18 mouse cellular contexts compared by ENCODE assay signal in genomic region chr10:24636986-24637385, GRCm38 (mm10). TPM values are rescaled to one million over a fixed set of nuclear protein-coding genes. Genes with fewer than 3 reads are reported as not detected.
DNase-seq lines count a peak whose midpoint lies in the region; ATAC-seq lines count a peak whose summit lies in the region.
"Had no signal": no experiment of that assay in that cellular context is flagged by ENCODE, and none has a peak within 500 bp of the region (broad histone marks: within the 10 kb centered on the region; RNA-seq: fewer than 3 reads in every experiment).

No protein-coding gene starts in this region.

- no peak for DNase-seq in kidney, adult 18-20 months
- peak; percentile 41 for DNase-seq in testis, postnatal 14 days (ENCODE audit: low spot score)
- DNase-seq in testis, postnatal 10 days (ENCODE audit: low spot score) = no peak
- DNase-seq in T-cell, adult 2 months (ENCODE audit: low spot score) = no peak
- DNase-seq in limb, embryonic 10.5 days (ENCODE audit: low spot score) = no peak
- no peak for DNase-seq in hindbrain, embryonic 10.5 days (ENCODE audit: low spot score)
- DNase-seq: cerebellum, adult 2 months; cerebellum, postnatal 36 days; gastrocnemius, postnatal 10 days; heart, adult 18-20 months; heart, postnatal 36 days; midbrain, embryonic 14.5 days; right cerebral cortex, postnatal 14 days had no signal

- H3K27me3 ChIP-seq in kidney, embryonic 14.5 days (ENCODE audit: control insufficient read depth, insufficient read depth, low read length) = no peaks in the 10 kb centered on the region
- no peaks in the 10 kb centered on the region for H3K27me3 ChIP-seq in liver, embryonic 16.5 days (ENCODE audit: control insufficient read depth, insufficient read depth, low read depth, low read length)
- H3K27me3 ChIP-seq in limb, embryonic 10.5 days (ENCODE audit: low read depth, poor library complexity, severe bottlenecking) = no peaks in the 10 kb centered on the region
- no peaks in the 10 kb centered on the region for H3K27me3 ChIP-seq in hindbrain, embryonic 10.5 days (ENCODE audit: insufficient read depth, poor library complexity, severe bottlenecking)
- H3K27me3 ChIP-seq: CH12.LX; hindbrain, embryonic 15.5 days had no signal

- H3K9me3 ChIP-seq in kidney, embryonic 14.5 days (ENCODE audit: control insufficient read depth, low read length) = no peaks in the 10 kb centered on the region
- no peaks in the 10 kb centered on the region for H3K9me3 ChIP-seq in liver, embryonic 16.5 days (replicated peaks; ENCODE audit: control insufficient read depth, low read length)
- H3K9me3 ChIP-seq in limb, embryonic 10.5 days (replicated peaks) = no peaks in the 10 kb centered on the region
- no peaks in the 10 kb centered on the region for H3K9me3 ChIP-seq in hindbrain, embryonic 10.5 days
- H3K9me3 ChIP-seq: embryonic facial prominence, embryonic 10.5 days; hindbrain, embryonic 15.5 days had no signal

- no peaks in the 10 kb centered on the region for H3K36me3 ChIP-seq in kidney, embryonic 14.5 days (ENCODE audit: control insufficient read depth, insufficient read depth, low read length)
- no peaks in the 10 kb centered on the region for H3K36me3 ChIP-seq in liver, embryonic 16.5 days (ENCODE audit: control insufficient read depth, insufficient read depth)
- H3K36me3 ChIP-seq in limb, embryonic 10.5 days = no peaks in the 10 kb centered on the region
- no peaks in the 10 kb centered on the region for H3K36me3 ChIP-seq in hindbrain, embryonic 10.5 days
- H3K36me3 ChIP-seq: embryonic facial prominence, embryonic 10.5 days; hindbrain, embryonic 15.5 days had no signal

- 81% methylated on average over 2 of the region's 2 CpGs for WGBS in kidney, embryonic 14.5 days
- 58% methylated on average over 2 of the region's 2 CpGs for WGBS in liver, embryonic 16.5 days (ENCODE audit: insufficient replicate concordance)
- 93% methylated on average over 2 of the region's 2 CpGs for WGBS in limb, embryonic 10.5 days
- WGBS in hindbrain, embryonic 10.5 days = 85% methylated on average over 2 of the region's 2 CpGs

- no peak overlapping the region for H3K9ac ChIP-seq in kidney, embryonic 14.5 days (ENCODE audit: low read depth, low read length)
- H3K9ac ChIP-seq in liver, embryonic 16.5 days (ENCODE audit: low read depth, low read length) = no peak overlapping the region
- H3K9ac ChIP-seq: hindbrain, embryonic 15.5 days had no signal

- peaks cover 8% of the 10 kb centered on the region for H3K4me1 ChIP-seq in kidney, embryonic 14.5 days (ENCODE audit: control insufficient read depth, insufficient read depth, low read length)
- peaks cover 11% of the 10 kb centered on the region for H3K4me1 ChIP-seq in liver, embryonic 16.5 days (ENCODE audit: control insufficient read depth, low read depth, low read length)
- peaks cover 27% of the 10 kb centered on the region for H3K4me1 ChIP-seq in limb, embryonic 10.5 days
- H3K4me1 ChIP-seq in hindbrain, embryonic 10.5 days (replicated peaks) = 0 out of 2 replicates have a peak, but pooled peaks cover 4% of the 10 kb centered on the region
- H3K4me1 ChIP-seq: hindbrain, embryonic 15.5 days had no signal

- peak overlapping the region; percentile 56; the same call in 1 of the 2 replicates for H3K27ac ChIP-seq in kidney, embryonic 14.5 days (ENCODE audit: low read depth, low read length)
- peak overlapping the region; percentile 61 for H3K27ac ChIP-seq in liver, embryonic 16.5 days (ENCODE audit: low read length)
- no peak overlapping the region for H3K27ac ChIP-seq in limb, embryonic 10.5 days
- no peak overlapping the region for H3K27ac ChIP-seq in hindbrain, embryonic 10.5 days
- H3K27ac ChIP-seq: embryonic facial prominence, embryonic 10.5 days; hindbrain, embryonic 15.5 days had no signal

- ATAC-seq in kidney, embryonic 14.5 days (ENCODE audit: low FRiP score, low TSS enrichment) = peak; percentile 47
- ATAC-seq in liver, embryonic 16.5 days (ENCODE audit: low read depth) = peak; percentile 22

- H3K4me3 ChIP-seq in kidney, embryonic 14.5 days (ENCODE audit: low read length) = no peak overlapping the region
- H3K4me3 ChIP-seq in liver, embryonic 16.5 days (ENCODE audit: low read depth, low read length) = no peak overlapping the region
- H3K4me3 ChIP-seq in limb, embryonic 10.5 days = no peak overlapping the region
- H3K4me3 ChIP-seq in hindbrain, embryonic 10.5 days = no peak overlapping the region
- H3K4me3 ChIP-seq: embryonic facial prominence, embryonic 10.5 days; hindbrain, embryonic 15.5 days had no signal

- no peak overlapping the region for H3K4me2 ChIP-seq in kidney, embryonic 14.5 days (replicated peaks; ENCODE audit: low read depth, low read length)
- no peak overlapping the region for H3K4me2 ChIP-seq in liver, embryonic 16.5 days (ENCODE audit: low read depth, low read length)
- H3K4me2 ChIP-seq: hindbrain, embryonic 15.5 days had no signal

RNA-seq across cellular contexts. Expression of gene Ccn2, which starts 41.7 kb away (rescaled TPM):
- polyA plus RNA-seq in kidney, embryonic 14.5 days (2014; fragmentation: Nextera tagmentation; extraction: Ambion mirVana) = 4.7 and 5.2 TPM in 2 replicates
- polyA plus RNA-seq in liver, embryonic 16.5 days (2015; fragmentation: Nextera tagmentation; extraction: Ambion mirVana) = 0.70 and 0.92 TPM in 2 replicates
- 4.0 and 4.3 TPM in 2 replicates for polyA plus RNA-seq in limb, embryonic 10.5 days (2016; fragmentation: Nextera tagmentation; extraction: Ambion mirVana)
- 7.2 and 8.3 TPM in 2 replicates for polyA plus RNA-seq in hindbrain, embryonic 10.5 days (2016; fragmentation: Nextera tagmentation; extraction: Ambion mirVana)

Comparison
In these comparisons a context has a peak if more than half of its experiments do, and no peak if none do; other contexts are left out.
1. H3K27ac ChIP-seq: peak in kidney, embryonic 14.5 days (single experiment) and liver, embryonic 16.5 days (single experiment); none in limb, embryonic 10.5 days (single experiment) and hindbrain, embryonic 10.5 days (single experiment).